Mouse (Mus musculus): ENCODE data around the gene Mtcl1. TPM values are rescaled to one million over a fixed set of nuclear protein-coding genes. Genes with fewer than 3 reads are reported as not detected.

Mtcl1 gene
- total RNA-seq, 2 experiments from 2014 or later: 30.3 to 31.4 TPM

- DNase-seq (ENCODE audit: low spot score in 2 of 2): no peak
Measured at GRCm38 (mm10) chr17:66365293-66365642, 84.3 kb downstream of the Mtcl1 start.

- DNase-seq (ENCODE audit: low spot score in 2 of 2): no peak
Measured at GRCm38 (mm10) chr17:66364525-66365292, 84.8 kb downstream of the Mtcl1 start.

- no peak for DNase-seq (ENCODE audit: low spot score in 2 of 2)
Measured at GRCm38 (mm10) chr17:66363852-66364524, 85.6 kb downstream of the Mtcl1 start.

DNA sequence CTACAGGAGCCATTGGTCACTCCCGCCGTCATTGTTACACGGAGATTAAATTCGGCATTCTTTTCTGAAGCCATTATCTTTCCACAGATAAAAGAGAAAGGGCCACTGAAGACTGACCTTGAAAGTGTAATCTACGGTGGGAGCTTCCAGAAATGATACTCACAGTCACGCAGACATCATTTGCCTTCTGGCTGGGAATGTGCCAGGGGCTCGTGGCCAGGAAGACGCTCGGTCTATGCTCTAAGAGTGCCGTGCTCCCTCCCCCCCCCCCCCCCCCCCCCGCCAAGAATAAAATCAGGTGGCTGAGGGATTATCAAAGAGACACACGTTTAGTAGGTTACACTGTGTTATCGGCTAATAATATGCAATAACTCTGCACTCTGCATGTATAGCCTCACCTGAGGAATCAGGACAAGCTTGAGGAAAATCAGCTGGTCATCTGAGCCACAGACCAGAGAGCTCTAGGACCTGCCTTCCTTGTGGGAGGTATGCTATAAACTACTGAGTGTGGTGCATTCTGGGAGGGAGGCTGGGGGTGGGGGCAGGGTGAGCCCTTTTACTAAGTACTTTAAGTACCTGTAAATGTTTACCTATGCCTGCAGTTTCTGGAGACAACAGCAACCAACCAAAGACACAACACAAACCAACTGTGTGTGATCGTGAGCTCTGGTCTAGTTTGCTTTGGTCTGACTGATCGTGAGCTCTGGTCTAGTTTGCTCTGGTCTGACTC lies 87.1 kb downstream of the Mtcl1 start:
- DNase-seq (ENCODE audit: low spot score in 2 of 2): no peak

- no peak for DNase-seq (ENCODE audit: low spot score in 2 of 2)
Measured at GRCm38 (mm10) chr17:66358026-66358978, 91.2 kb downstream of the Mtcl1 start.

GRCm38 (mm10) chr17:66357171-66358025 lies 92.2 kb downstream of the Mtcl1 start:
- no peak for DNase-seq (ENCODE audit: low spot score in 2 of 2)

DNA sequence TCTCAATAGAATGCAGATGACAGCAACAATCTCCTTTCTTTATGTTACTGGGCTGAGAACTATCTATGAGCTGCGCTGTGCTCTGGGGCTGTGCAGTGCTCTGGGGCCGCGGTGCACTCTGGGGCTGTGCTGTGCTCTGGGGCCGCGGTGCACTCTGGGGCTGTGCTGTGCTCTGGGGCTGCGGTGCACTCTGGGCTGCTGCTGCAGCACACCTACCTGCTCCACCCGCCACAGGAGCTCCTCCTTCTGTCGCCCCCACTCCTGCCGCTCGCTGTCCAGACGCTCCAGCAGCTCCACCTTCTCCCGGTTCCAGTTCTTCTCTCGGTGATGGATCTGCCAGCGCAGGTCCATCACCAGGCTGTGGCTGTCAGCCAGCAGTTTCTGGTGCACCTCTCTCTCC lies 95.6 kb downstream of the Mtcl1 start:
- DNase-seq (ENCODE audit: low spot score in 2 of 2): no peak

DNA sequence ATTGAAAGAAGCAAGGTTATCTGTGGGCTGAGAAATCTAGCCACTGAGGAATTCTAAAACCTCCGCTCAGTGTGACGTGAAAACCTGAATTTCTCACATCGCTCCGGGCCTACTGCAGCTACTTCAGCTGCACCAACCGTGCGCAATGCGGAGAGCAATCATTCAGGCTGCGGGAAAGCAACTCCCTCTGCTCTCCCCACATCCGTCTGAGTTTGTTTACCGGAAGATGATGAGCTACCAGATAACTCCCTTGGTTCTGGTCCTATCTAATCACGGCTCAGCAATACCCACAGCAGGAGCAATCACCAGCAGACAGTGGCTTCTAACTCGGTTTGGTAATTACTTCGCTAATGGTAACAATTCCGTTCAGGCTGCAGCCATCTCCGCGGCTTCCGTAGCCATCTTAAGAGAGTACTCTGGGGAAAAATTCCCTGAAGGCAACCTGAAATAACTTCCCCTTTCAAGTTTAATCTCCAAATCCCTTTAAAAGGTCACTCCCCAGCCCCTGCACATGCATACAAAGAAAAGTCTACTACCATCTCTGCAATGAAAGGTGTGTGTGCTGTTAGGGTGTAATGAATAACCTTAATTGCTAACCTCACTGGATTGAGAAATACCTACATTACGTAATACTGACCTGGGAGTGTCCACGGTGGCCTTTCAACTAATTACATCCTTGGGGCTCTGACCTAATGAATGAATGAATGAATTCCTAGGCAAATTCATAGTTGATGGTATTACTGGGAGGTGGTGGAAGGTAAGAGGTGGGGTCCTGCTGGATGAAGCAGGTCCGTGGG lies 96.5 kb downstream of the Mtcl1 start:
- no peak for DNase-seq (ENCODE audit: low spot score in 2 of 2)

- DNase-seq (ENCODE audit: low spot score in 2 of 2): no peak
Measured at GRCm38 (mm10) chr17:66352219-66352618, 97.3 kb downstream of the Mtcl1 start.

DNA sequence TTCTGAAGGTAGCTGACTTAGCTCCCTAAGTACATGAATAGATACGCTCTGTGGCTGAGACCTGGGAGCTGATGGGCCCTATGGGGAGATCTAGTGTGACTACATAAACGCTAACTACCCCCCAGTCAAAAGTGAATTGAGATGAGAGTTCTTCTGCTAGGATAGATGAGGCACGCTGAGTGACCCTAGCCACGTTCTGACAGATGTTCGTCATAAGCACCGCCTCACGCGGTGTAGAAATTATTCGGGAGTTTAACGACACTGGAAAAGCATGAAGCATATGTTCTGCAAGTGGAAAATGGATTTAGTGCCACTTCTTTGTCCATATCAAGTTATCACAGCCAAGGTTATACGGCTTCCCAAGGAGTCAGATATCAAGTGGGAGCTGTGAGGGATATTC lies 98.9 kb downstream of the Mtcl1 start:
- DNase-seq (ENCODE audit: low spot score in 2 of 2): no peak

GRCm38 (mm10) chr17:66350127-66350526 lies 99.4 kb downstream of the Mtcl1 start:
- DNase-seq (ENCODE audit: low spot score in 2 of 2): peak in 1 of 2 experiments; percentile 50

GRCm38 (mm10) chr17:66346378-66346777 lies 103.2 kb downstream of the Mtcl1 start:
- DNase-seq (ENCODE audit: low spot score in 2 of 2): no peak

GRCm38 (mm10) chr17:66345680-66346079 lies 103.9 kb downstream of the Mtcl1 start:
- DNase-seq (ENCODE audit: low spot score in 2 of 2): no peak

- no peak for DNase-seq (ENCODE audit: low spot score in 2 of 2)
Measured at GRCm38 (mm10) chr17:66342932-66343331, 106.6 kb downstream of the Mtcl1 start.

DNA sequence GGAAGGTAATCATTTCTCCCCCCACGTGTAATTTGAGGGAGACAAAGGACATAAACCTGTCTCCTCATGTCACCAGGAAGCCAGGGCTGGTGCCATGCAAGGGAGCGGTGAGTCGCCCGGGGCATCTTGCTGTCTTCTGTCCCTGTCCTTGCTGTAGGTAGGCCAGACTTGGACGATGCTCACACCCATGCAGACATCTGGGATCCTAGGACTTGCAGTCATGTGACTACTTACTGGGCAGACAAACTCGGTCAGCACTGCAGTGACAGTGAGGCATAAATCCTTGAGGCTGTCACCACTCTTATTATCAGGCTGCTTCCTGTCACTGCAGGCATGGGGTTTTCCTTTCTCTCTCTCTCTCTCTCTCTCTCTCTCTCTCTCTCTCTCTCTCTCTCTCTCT lies 107.9 kb downstream of the Mtcl1 start:
- no peak for DNase-seq (ENCODE audit: low spot score in 2 of 2)

DNA sequence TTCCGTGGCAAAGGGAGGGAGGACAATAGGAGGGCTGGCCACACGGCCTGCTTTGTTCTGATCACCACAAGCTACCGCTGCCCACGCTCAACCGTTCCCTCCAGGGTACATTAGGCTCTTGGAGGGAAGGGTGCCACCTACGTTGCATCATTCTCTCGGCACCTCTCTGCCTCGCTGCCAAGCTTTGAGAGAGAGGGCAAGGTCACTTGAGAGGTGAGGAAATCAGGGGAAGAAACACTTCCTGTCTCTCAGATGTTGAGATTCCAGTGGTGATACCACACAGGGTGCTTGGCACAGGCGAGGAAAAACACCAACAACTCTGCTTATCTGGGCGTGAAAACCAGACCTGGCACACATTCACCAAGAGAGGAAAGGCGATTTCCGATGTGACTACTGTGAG lies 108.8 kb downstream of the Mtcl1 start:
- no peak for DNase-seq (ENCODE audit: low spot score in 2 of 2)

- DNase-seq (ENCODE audit: low spot score in 2 of 2): no peak
Measured at GRCm38 (mm10) chr17:66337929-66338328, 111.6 kb downstream of the Mtcl1 start.

- DNase-seq (ENCODE audit: low spot score in 2 of 2): no peak
Measured at GRCm38 (mm10) chr17:66335568-66335967, 114.0 kb downstream of the Mtcl1 start.

- no peak for DNase-seq (ENCODE audit: low spot score in 2 of 2)
Measured at GRCm38 (mm10) chr17:66334894-66335293, 114.7 kb downstream of the Mtcl1 start.

Measured in gastrocnemius, postnatal 4 days (tissue).